Mouse (Mus musculus) retina, adult 2 months (tissue): Measurements from ENCODE around the gene Clstn2.

Experiments used
- DNase-seq: peaks from one replicate; pipeline ENCODE4 v3.0.0-alpha.2; 2012; ENCODE audit warnings: low read depth, low spot score

Clstn2 gene

GRCm38 (mm10) chr9:97590712-97591111 is 442.3 kb downstream of the Clstn2 start:
- no peak for DNase-seq

GRCm38 (mm10) chr9:97570881-97571280 is 462.1 kb downstream of the Clstn2 start:
- DNase-seq, result no peak

DNA sequence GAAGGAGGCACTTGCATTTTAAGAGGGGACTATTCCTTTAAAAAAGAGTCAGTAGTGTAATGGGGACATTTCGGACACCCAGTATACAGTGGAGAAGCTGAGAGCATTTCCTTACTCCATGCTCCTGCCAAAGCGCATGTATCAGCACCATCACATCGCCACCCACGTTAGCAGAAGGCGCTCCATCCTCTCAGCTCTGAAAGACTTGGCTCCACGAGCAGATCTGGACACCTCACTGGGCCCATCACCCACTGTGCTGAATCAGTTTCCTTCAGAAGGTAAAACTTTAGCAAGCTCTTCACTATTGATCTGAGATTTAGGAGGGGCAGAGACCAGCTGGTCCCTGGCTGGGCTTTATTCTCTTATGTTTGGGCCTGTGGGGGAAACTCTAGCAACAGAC is 469.9 kb downstream of the Clstn2 start:
- no peak for DNase-seq

- DNase-seq, result no peak
Measured at GRCm38 (mm10) chr9:97544359-97544758, 488.6 kb downstream of the Clstn2 start.

DNA sequence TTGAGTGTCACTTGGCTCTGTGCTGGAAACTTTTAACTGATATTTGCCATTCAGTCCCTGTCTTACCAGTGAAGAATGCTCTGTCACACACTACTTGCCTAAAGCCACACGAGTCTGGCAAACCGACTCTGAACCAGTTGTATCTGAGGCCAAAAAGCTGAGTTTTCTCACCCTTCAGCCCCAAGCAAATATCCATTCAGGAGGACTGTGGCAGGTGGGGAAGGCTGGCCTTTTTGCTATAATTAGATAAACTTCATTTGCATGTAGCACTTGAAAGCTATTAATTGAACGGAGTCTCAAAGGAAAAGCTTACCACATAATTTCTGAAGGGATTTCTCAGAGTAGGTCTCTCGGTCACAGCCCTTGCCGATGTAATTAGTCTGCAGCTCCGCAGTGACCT is 491.6 kb downstream of the Clstn2 start:
- DNase-seq, result no peak

DNA sequence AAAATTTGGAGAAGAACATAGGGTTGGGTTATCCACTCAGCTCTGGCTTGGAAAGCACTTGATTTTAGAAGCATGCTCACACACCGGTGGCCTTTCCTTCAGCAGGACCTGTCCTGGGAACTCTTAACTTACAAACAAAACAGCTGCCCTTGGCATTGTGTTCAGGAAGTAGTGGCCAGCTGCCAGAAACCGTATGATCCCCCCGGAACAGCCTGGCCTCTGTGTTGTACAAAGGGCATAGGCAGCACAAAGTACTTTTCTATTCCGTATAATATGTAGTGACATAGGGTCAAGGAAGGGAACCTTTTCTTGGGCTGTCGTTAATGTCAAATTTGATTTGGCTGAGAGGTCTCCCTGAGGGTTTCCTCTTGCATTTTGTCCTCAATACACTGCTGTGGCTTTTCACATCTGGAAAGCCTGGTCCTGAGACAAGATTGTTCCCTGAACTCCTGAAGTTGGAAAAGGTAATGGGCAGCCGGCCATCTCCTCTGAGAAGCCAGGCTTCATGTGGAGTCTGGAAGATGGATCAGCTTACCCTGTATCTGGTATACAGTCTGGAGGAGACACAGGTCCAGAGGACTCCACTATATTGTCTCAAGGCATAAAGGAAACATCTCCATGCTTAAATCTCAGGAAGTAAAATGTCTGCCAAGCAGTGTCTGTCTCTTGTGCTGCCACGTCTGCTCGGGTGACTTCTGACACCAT is 494.8 kb downstream of the Clstn2 start:
- DNase-seq, result no peak

- DNase-seq, result no peak
Measured at GRCm38 (mm10) chr9:97534196-97534595, 498.8 kb downstream of the Clstn2 start.

- DNase-seq, result no peak
Measured at GRCm38 (mm10) chr9:97533306-97533705, 499.7 kb downstream of the Clstn2 start.

GRCm38 (mm10) chr9:97532536-97532935 is 500.4 kb downstream of the Clstn2 start:
- no peak for DNase-seq

DNA sequence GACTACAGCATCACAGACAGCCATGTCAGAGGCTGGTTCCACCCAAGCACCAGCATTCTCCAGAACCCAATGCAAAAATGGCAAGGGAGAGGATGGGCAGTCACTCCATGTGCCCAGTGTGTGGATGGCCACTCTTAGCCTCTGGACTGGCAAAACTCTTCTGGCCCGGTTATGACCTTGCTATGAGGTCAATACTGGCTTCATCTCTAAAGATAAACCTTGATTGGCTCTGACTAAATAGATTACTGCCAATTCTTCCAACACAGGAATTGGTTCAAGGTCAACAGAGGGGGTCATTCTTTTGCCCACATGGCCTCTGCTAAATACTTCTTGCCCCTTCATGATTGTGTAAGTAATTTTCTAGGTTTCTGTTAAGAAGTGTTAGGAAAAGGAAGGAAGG is 505.1 kb downstream of the Clstn2 start:
- DNase-seq, result no peak

- DNase-seq, result no peak
Measured at GRCm38 (mm10) chr9:97527276-97527675, 505.7 kb downstream of the Clstn2 start.

DNA sequence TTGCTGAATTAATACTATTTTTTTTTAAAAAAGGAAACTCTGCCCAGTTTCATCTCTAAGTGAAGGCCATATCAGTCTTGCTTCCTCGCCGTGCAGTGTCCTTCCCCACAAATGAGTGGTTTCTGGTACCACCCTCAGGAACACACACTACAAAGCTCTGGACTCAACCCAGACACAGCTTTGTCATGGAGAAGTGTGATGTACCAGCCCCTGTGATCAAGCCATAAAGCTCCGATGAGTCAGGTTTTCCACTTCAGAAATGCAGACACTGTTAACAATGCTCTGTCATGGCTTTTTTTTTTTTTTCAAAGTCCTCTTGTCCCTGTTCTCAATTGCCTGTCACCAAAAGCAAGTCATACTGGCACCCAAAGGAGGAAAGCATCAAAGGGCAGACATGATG is 507.4 kb downstream of the Clstn2 start:
- no peak for DNase-seq

DNA sequence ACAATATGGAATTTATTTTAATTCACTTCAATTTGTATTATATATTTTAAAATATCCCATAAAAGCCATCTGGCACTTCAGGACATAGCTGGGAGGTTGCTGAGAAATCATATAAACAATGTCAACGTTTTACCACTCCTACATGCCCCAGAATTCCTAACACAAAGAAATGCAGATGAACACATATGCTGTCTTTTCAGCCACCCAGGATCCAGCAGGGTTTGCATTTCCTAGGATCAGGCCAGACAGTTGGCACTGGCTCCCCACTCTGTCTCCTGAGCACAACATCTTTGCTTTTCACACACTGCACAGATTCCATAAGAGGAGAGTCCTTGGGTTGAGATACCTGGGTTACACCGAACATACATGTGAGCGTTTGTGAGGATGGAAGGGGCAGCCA is 508.1 kb downstream of the Clstn2 start:
- DNase-seq, result no peak

- no peak for DNase-seq
Measured at GRCm38 (mm10) chr9:97520771-97521170, 512.2 kb downstream of the Clstn2 start.

DNA sequence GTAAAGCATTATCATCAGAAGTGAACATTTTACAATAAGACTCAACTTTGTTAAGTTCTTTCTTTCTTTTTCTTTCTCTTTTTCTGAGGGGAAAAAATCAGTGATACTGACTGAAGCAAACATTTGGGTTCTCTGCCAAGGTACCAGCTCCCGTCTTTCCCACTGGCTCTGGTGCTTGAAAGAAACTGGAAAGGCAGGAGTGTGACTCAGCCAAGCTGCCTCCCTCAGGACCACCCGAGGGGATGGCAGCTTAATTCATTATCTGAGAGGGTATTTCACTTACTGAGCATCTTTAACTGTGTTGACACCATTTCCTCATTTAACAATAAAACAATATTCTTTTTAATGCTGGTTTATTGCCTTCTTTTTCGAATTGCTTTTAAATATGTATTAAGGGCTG is 516.0 kb downstream of the Clstn2 start:
- no peak for DNase-seq

- DNase-seq, result no peak
Measured at GRCm38 (mm10) chr9:97514639-97515038, 518.3 kb downstream of the Clstn2 start.

GRCm38 (mm10) chr9:97512282-97512850 is 520.6 kb downstream of the Clstn2 start:
- no peak for DNase-seq

- no peak for DNase-seq
Measured at GRCm38 (mm10) chr9:97501416-97501815, 531.6 kb downstream of the Clstn2 start.

- no peak for DNase-seq
Measured at GRCm38 (mm10) chr9:97495056-97495455, 537.9 kb downstream of the Clstn2 start.

DNA sequence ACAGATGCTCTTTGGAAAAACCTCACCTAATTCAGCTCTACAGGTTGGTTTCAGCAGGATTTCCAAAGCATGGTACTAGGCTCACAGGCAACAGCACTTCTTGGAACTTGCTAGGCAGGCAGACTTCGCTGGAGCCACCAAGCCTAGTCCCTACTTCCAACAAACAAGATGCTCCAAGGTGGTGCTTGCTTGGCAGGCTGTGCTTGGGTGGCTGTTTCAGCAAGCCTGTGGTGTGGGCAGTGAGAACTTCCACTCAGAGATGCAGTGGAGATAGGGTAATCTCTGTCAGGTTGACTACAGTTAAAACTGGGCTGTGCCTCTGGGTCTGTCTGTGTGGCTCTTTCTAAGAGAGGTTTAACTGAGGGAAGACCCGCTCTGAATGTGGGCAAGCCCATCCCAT is 541.4 kb downstream of the Clstn2 start:
- DNase-seq, result no peak

GRCm38 (mm10) chr9:97490591-97491176 is 542.3 kb downstream of the Clstn2 start:
- DNase-seq, result no peak

DNA sequence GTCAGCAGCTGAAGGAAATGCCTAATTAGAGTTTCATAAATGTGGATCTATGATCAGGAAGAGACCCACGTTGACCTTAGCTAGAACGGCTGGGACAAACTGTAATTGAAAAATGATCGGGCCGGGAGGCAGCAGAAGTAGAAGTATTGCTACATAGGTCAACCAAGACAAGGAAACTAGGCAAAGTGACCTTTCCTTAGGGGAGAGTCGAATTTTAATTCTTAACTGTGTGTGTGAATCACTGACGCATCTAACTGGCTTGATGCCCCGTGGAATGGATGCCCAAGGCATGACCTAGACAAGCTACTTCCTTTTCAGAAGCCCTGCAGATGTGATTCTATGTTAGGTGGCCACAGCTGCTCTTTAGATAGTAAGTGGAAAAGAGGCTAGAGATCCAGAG is 546.2 kb downstream of the Clstn2 start:
- DNase-seq, result no peak

GRCm38 (mm10) chr9:97481187-97481586 is 551.8 kb downstream of the Clstn2 start:
- DNase-seq, result no peak
